Mouse (Mus musculus) macrophage (primary cell): ENCODE data around the gene Tmem256. TPM values are rescaled to one million over a fixed set of nuclear protein-coding genes. Genes with fewer than 3 reads are reported as not detected.

Source experiments
- H3K27ac ChIP-seq: fragments of 350-480 bp; formaldehyde crosslinking; 2 replicates; pipeline ENCODE4 v1.9.0; 2021
- H3K36me3 ChIP-seq: fragments of 350-480 bp; formaldehyde crosslinking; 2 replicates; pipeline ENCODE4 v1.9.0; 2021; ENCODE audit errors: inconsistent target
- H3K4me3 ChIP-seq: fragments of 350-480 bp; formaldehyde crosslinking; 2 replicates; pipeline ENCODE4 v1.9.0; 2021; ENCODE audit errors: inconsistent target
- H3K79me2 ChIP-seq: fragments of 350-480 bp; formaldehyde crosslinking; 2 replicates; pipeline ENCODE4 v1.9.0; 2021; ENCODE audit errors: inconsistent target
- WGBS: methylation state at CpG from one replicate; pipeline ENCODE4 v1.1.7; 2026; ENCODE audit warnings: inconsistent platforms; ENCODE audit not compliant: missing documents; 5-methylcytosine and 5-hydroxymethylcytosine counted together
- polyA plus RNA-seq: library from polyadenylated mRNA; stranded (reverse); fragments of 250-400 nt; gene quantifications from 3 replicates; pipeline ENCODE4 v1.2.4, GENCODE M21; 2018; ENCODE audit warnings: inconsistent platforms

The Tmem256 gene
- polyA plus RNA-seq, 1 experiment from 2014 or later = 71.2 TPM

- Histone ChIP-seq H3K27ac (no peak overlapping the region), H3K79me2 (peaks cover 16% of the 10 kb centered on the region), H3K36me3 (no peaks in the 10 kb centered on the region), H3K4me3 (no peak overlapping the region)
- WGBS = 96% methylated on average over 6 of the region's 6 CpGs
These were observed 40.6 kb downstream of the Tmem256 start for GRCm38 (mm10) chr11:69878952-69879351.

GRCm38 (mm10) chr11:69879711-69880110 is 41.4 kb downstream of the Tmem256 start:
- WGBS = 91% methylated on average over 14 of the region's 15 CpGs
- no peak overlapping the region for H3K4me3 ChIP-seq
- H3K27ac ChIP-seq = no peak overlapping the region

GRCm38 (mm10) chr11:69880506-69880852 is 42.2 kb downstream of the Tmem256 start:
- H3K79me2 ChIP-seq = peaks cover 16% of the 10 kb centered on the region
- peak overlapping the region; percentile 69 for H3K4me3 ChIP-seq
- peak overlapping the region; percentile 61 for H3K27ac ChIP-seq
- 0% methylated on average over 18 of the region's 18 CpGs for WGBS
- H3K36me3 ChIP-seq = no peaks in the 10 kb centered on the region

More at GRCm38 (mm10) chr11:69879711-69880110, 41.4 kb downstream of the Tmem256 start:
- no peaks in the 10 kb centered on the region for H3K36me3 ChIP-seq
- H3K79me2 ChIP-seq = peaks cover 16% of the 10 kb centered on the region

DNA sequence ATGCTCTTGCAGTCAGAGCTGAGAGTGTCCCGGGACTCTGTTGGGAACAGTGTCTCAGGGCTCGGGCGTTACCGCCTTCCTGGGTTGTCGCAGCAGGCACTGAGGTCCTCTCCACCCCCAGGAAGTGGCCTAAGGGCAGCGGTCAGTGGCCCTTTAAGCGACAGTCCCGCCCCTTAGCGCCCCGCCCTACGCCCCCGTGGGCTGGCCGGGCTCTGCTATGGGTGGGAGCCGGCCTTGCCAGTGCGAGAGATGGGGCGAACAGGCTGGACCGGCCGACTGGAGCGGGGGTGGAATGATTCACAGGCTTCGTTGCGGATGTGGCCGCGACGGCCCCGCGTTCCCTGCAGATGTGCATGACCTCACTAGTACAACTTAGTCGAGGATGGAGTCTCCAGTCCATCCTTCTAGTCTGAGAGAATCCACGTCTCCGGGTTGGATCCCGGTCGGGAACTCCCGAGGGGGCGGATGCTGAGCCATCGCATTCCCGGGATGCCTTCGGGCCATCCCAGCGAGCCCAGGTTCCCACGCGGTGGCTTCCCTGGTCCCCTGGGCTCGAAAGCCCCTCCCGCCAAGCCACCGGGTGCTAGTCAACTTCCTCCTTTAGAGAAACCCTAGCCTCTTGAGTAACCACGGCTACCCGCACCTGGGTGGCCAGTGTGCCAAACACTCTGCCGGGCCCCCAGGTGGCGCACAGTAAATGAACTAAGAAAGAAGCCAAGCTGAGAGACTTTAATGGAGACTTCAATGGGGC is 42.7 kb downstream of the Tmem256 start, which contains the start of gene Kctd11:
Gene Kctd11, minus strand, starts transcription at position 554 of the 751 bp plus-strand sequence.
- H3K4me3 ChIP-seq = peak within 1 kb of the TSS; percentile 69
- peak within 1 kb of the TSS; percentile 61 for H3K27ac ChIP-seq
- WGBS = under 1% methylated on average over 46 of the region's 46 CpGs
- no peaks in the 10 kb centered on the region for H3K36me3 ChIP-seq
- peaks cover 16% of the 10 kb centered on the region for H3K79me2 ChIP-seq

DNA sequence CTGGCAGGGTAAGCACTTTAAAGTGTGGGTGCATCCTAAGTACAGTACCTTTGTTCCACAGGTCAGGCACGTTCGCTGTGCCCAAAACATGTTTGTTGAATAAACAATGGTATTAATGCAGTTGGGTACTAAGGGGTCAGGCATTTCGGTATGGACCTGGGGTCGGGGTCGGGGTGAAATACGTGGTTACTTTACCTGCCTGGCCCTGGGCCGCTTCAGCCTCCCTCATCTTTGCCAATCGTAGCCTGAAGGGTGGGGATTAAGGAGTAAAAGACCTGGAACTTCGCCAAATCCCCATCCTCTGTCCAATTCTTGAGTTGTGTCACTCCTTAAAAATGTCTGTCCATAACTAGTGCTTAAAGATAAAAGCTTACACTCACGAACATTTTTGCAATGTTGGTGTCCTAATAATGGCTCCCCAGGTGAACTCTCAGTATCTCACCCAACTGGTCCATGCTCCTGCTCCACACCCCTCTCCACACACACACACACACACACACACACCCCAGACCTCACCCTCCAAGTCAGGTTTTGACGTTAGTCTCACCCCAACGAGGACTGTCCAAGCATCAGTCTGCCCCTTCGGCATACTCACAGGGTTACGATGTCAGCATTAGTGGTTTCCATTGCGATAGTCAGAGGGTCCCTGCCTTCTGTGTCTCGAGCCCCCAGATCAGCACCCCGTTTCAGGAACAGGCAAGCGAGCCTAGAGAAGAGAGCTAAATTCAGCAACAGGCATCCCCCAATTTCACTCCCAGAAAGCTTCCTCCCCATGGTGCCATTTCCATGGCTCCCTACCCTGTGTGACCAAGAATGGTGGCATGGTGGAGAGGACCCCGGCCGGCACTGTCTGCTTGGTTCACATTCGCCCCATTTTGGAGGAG is 43.7 kb downstream of the Tmem256 start:
- H3K36me3 ChIP-seq = no peaks in the 10 kb centered on the region
- WGBS = 83% methylated on average over 20 of the region's 21 CpGs
- no peak overlapping the region for H3K27ac ChIP-seq

GRCm38 (mm10) chr11:69883066-69883465 is 44.8 kb downstream of the Tmem256 start:
- Histone ChIP-seq H3K79me2 (peaks cover 16% of the 10 kb centered on the region), H3K36me3 (no peaks in the 10 kb centered on the region), H3K4me3 (no peak overlapping the region)

More for the DNA sequence above, 43.7 kb downstream of the Tmem256 start:
- Histone ChIP-seq H3K79me2 (peaks cover 16% of the 10 kb centered on the region), H3K4me3 (peak overlapping the region; percentile 69; the same call in 1 of the 2 replicates)

DNA sequence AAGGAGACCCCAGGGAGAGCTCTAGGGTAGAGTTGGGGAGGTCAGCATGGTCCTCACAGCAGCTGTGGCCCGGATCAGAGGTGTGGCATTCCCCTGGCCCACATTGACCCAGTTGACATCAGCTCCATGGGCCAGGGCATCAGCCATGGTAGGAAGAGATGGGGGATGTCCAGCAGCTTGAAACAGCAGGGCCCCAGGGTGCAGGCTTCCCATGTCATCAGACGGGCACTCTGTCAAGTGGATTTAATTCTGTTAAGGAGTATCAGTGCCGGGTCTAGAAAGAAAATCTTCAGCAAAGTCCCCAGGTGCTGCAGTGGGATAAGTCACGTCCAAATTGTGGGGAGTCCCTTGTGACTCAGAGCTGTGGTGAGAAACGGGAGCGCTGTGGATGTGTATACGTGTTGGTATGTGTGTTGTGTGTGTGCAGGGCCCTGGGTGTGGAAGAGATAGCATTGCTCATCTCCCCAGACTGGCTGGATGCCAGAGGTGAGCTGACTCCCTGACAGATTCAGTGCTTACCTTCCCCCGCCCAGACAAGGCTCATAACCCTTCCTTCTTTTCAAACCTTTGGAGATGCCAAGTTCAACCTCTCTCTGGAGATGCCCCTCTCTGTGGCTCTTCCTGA is 45.3 kb downstream of the Tmem256 start:
- H3K36me3 ChIP-seq = no peaks in the 10 kb centered on the region
- 91% methylated on average over 7 of the region's 8 CpGs for WGBS
- H3K27ac ChIP-seq = no peak overlapping the region
- peaks cover 16% of the 10 kb centered on the region for H3K79me2 ChIP-seq
- H3K4me3 ChIP-seq = no peak overlapping the region

More at GRCm38 (mm10) chr11:69883066-69883465, 44.8 kb downstream of the Tmem256 start:
- H3K27ac ChIP-seq = no peak overlapping the region
- 92% methylated on average over 4 of the region's 4 CpGs for WGBS

DNA sequence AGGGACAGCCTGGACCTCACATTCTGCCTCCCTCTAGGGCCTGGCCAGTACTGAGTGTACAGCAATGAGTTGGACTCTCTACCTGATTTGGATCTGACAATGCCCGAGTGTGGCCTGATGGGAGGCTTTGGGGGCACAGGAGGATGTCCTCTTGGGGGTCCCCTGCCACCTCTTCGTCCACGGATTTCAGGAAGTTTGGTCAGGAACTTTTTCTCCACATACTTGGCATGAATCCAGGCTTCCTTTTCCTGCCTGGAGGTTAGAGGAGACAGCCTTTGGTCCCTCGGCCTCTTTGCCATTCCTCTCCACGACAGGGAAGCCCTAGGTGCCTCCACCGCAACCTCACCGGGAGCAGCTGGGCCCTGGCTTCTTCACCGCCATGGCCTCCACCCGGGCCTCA is 45.9 kb downstream of the Tmem256 start:
- H3K79me2 ChIP-seq = peaks cover 13% of the 10 kb centered on the region
- no peaks in the 10 kb centered on the region for H3K36me3 ChIP-seq
- 67% methylated on average over 8 of the region's 9 CpGs for WGBS
- no peak overlapping the region for H3K27ac ChIP-seq
- H3K4me3 ChIP-seq = no peak overlapping the region

GRCm38 (mm10) chr11:69884663-69885062 is 46.3 kb downstream of the Tmem256 start:
- 91% methylated on average over 8 of the region's 8 CpGs for WGBS
- H3K27ac ChIP-seq = no peak overlapping the region
- no peak overlapping the region for H3K4me3 ChIP-seq
- no peaks in the 10 kb centered on the region for H3K36me3 ChIP-seq
- peaks cover 9% of the 10 kb centered on the region for H3K79me2 ChIP-seq

DNA sequence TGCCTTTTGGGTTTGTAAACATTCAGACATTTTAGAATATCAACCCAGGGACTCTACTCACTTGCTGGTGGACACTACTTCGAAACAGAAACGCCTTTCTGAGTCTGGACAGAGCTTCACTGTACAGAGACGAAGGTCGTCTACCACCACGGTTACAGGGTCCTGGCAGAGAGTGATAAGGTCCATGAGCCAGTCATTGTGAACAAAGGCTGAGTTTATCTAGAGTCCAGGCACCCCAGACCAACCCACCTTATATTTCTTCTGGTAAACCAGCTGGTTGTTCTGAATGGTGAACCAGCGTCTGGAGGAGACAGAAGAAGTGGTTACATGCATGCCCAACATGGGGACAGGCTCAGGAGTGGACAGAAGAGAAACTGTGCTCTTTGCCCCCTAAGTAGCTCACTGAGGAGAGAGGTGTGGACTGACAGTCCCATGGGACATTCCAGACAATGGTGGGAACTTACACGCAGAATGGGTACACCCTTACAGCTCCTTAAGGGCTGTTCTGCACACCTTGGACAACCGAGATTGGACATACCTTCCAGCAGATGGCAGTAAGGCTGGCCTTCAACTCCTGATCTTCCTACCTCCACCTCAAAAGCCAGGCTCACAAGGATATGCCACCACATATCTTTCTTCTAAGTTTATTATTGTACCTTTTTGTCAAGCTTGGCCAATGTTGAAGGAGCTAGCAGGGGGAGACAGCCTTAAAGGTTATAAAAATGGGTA is 48.8 kb downstream of the Tmem256 start:
- 91% methylated on average over 8 of the region's 8 CpGs for WGBS
- no peak overlapping the region for H3K4me3 ChIP-seq
- no peak overlapping the region for H3K27ac ChIP-seq
- H3K36me3 ChIP-seq = no peaks in the 10 kb centered on the region
- H3K79me2 ChIP-seq = no peaks in the 10 kb centered on the region

Other genes starting within 250 kb of the Tmem256 start
- not detected in 3 replicates for gene Atp1b2, start 232.6 kb upstream of the Tmem256 start, polyA plus RNA-seq
- gene Shbg, start 220.6 kb upstream of the Tmem256 start, polyA plus RNA-seq = not detected in 3 replicates
- 1.6 to 2.2 TPM (median 1.6 TPM) in 3 replicates for gene Sat2, start 216.5 kb upstream of the Tmem256 start, polyA plus RNA-seq
- gene Fxr2, start 205.5 kb upstream of the Tmem256 start, polyA plus RNA-seq = 36.0 to 36.7 TPM (median 36.3 TPM) in 3 replicates
- gene Sox15, start 183.2 kb upstream of the Tmem256 start, polyA plus RNA-seq = 0.46 TPM in 1 of 3 replicates, not detected in the others
- gene Mpdu1, start 175.9 kb upstream of the Tmem256 start, polyA plus RNA-seq = 81.7 to 90.9 TPM (median 89.2 TPM) in 3 replicates
- 3,562 to 8,261 TPM (median 3,776 TPM) in 3 replicates for gene Cd68, start 172.4 kb upstream of the Tmem256 start, polyA plus RNA-seq
- gene Eif4a1, start 166.1 kb upstream of the Tmem256 start, polyA plus RNA-seq = 683 to 1,306 TPM (median 693 TPM) in 3 replicates
- gene Senp3, start 156.4 kb upstream of the Tmem256 start, polyA plus RNA-seq = 57.8 to 99.6 TPM (median 77.5 TPM) in 3 replicates
- 16.4 to 43.4 TPM (median 40.3 TPM) in 3 replicates for gene Tnfsf13, start 152.7 kb upstream of the Tmem256 start, polyA plus RNA-seq
- gene Tnfsf12, start 142.7 kb upstream of the Tmem256 start, polyA plus RNA-seq = 89.2 to 140 TPM (median 130 TPM) in 3 replicates
- gene Tnfsfm13, start 142.4 kb upstream of the Tmem256 start, polyA plus RNA-seq = 25.2 to 36.9 TPM (median 25.5 TPM) in 3 replicates
- gene Polr2a, start 79.9 kb upstream of the Tmem256 start, polyA plus RNA-seq = 63.4 to 133 TPM (median 79.6 TPM) in 3 replicates
- not detected in 3 replicates for gene Slc35g3, start 76.5 kb upstream of the Tmem256 start, polyA plus RNA-seq
- gene Zbtb4, start 72.6 kb upstream of the Tmem256 start, polyA plus RNA-seq = 11.6 to 17.8 TPM (median 12.0 TPM) in 3 replicates
- gene Chrnb1, start 42.6 kb upstream of the Tmem256 start, polyA plus RNA-seq = not detected in 3 replicates
- 0.69 to 2.7 TPM (median 2.3 TPM) in 3 replicates for gene Fgf11, start 36.7 kb upstream of the Tmem256 start, polyA plus RNA-seq
- not detected in 3 replicates for gene Tmem102, start 32.9 kb upstream of the Tmem256 start, polyA plus RNA-seq
- gene Gm39566, start 23.2 kb upstream of the Tmem256 start, polyA plus RNA-seq = not detected in 3 replicates
- gene Spem2, start 20.0 kb upstream of the Tmem256 start, polyA plus RNA-seq = not detected in 3 replicates
- not detected in 3 replicates for gene Spem1, start 16.3 kb upstream of the Tmem256 start, polyA plus RNA-seq
- 0.80 to 2.1 TPM (median 1.0 TPM) in 3 replicates for gene Nlgn2, start 730 bp upstream of the Tmem256 start, polyA plus RNA-seq
- 23.8 to 38.1 TPM (median 36.6 TPM) in 3 replicates for gene Plscr3, start 7.9 kb downstream of the Tmem256 start, polyA plus RNA-seq
- not detected in 3 replicates for gene Tnk1, start 20.2 kb downstream of the Tmem256 start, polyA plus RNA-seq
- gene Tmem95, start 39.5 kb downstream of the Tmem256 start, polyA plus RNA-seq = not detected in 3 replicates
- gene Kctd11, start 42.9 kb downstream of the Tmem256 start, polyA plus RNA-seq = 4.3 to 5.6 TPM (median 5.5 TPM) in 3 replicates
- 0.54 to 0.68 TPM (median 0.62 TPM) in 3 replicates for gene Acap1, start 57.0 kb downstream of the Tmem256 start, polyA plus RNA-seq
- not detected in 3 replicates for gene 2810408A11Rik, start 62.5 kb downstream of the Tmem256 start, polyA plus RNA-seq
- 14.9 to 19.2 TPM (median 15.6 TPM) in 3 replicates for gene Neurl4, start 62.6 kb downstream of the Tmem256 start, polyA plus RNA-seq
- gene Gps2, start 75.4 kb downstream of the Tmem256 start, polyA plus RNA-seq = 48.3 to 74.1 TPM (median 49.3 TPM) in 3 replicates
- 339 to 874 TPM (median 348 TPM) in 3 replicates for gene Eif5a, start 83.4 kb downstream of the Tmem256 start, polyA plus RNA-seq
- gene Ybx2, start 97.3 kb downstream of the Tmem256 start, polyA plus RNA-seq = not detected in 3 replicates
- gene Slc2a4, start 109.7 kb downstream of the Tmem256 start, polyA plus RNA-seq = 0.13 to 0.50 TPM in 2 of 3 replicates, not detected in the other
- not detected in 3 replicates for gene Cldn7, start 126.3 kb downstream of the Tmem256 start, polyA plus RNA-seq
- gene Ctdnep1, start 142.6 kb downstream of the Tmem256 start, polyA plus RNA-seq = 102 to 235 TPM (median 115 TPM) in 3 replicates
- gene Elp5, start 144.0 kb downstream of the Tmem256 start, polyA plus RNA-seq = 29.9 to 51.5 TPM (median 43.1 TPM) in 3 replicates
- gene Gabarap, start 152.6 kb downstream of the Tmem256 start, polyA plus RNA-seq = 791 to 1,264 TPM (median 1,032 TPM) in 3 replicates
- 62.4 to 122 TPM (median 77.3 TPM) in 3 replicates for gene Phf23, start 157.3 kb downstream of the Tmem256 start, polyA plus RNA-seq
- 10.8 to 21.7 TPM (median 11.8 TPM) in 3 replicates for gene Dvl2, start 162.1 kb downstream of the Tmem256 start, polyA plus RNA-seq
- gene Acadvl, start 176.9 kb downstream of the Tmem256 start, polyA plus RNA-seq = 31.8 to 39.7 TPM (median 37.2 TPM) in 3 replicates
- gene Dlg4, start 178.4 kb downstream of the Tmem256 start, polyA plus RNA-seq = 4.4 to 6.6 TPM (median 4.6 TPM) in 3 replicates
- gene Asgr1, start 215.6 kb downstream of the Tmem256 start, polyA plus RNA-seq = not detected in 3 replicates